Mouse (Mus musculus) spleen, adult 2 months (tissue): ENCODE data around the gene Fkbp7. TPM values are rescaled to one million over a fixed set of nuclear protein-coding genes. Genes with fewer than 3 reads are reported as not detected.

Experiments used
- DNase-seq, 2 experiments: peaks; one replicate each; pipeline versions ENCODE4 v3.0.0 to v3.0.0-alpha.2; 2012 to 2021; ENCODE audit warnings: low spot score in 2 of 2, low read depth in 1 of 2
- H3K27ac ChIP-seq: fragments of 200-500 bp; 2 replicates; pipeline ENCODE4 v1.5.1; 2012; ENCODE audit warnings: low read length, inconsistent platforms; ENCODE audit not compliant: insufficient read depth
- H3K27me3 ChIP-seq: fragments of 200-500 bp; 2 replicates; pipeline ENCODE4 v1.6.1; 2012; ENCODE audit warnings: mild to moderate bottlenecking, moderate library complexity, low read length, inconsistent platforms; ENCODE audit not compliant: control insufficient read depth, insufficient read depth
- H3K36me3 ChIP-seq: fragments of 200-500 bp; 2 replicates; pipeline ENCODE4 v1.6.1; 2012; ENCODE audit warnings: mild to moderate bottlenecking, low read length, inconsistent platforms; ENCODE audit not compliant: control insufficient read depth, insufficient read depth
- H3K4me1 ChIP-seq: fragments of 200-500 bp; 2 replicates; pipeline ENCODE4 v1.6.1; 2011; ENCODE audit warnings: inconsistent platforms; ENCODE audit not compliant: control insufficient read depth, insufficient read depth, insufficient read length
- H3K4me3 ChIP-seq: fragments of 200-500 bp; 2 replicates; pipeline ENCODE4 v1.5.1; 2011; ENCODE audit warnings: mild to moderate bottlenecking, inconsistent platforms; ENCODE audit not compliant: insufficient read depth, insufficient read length; ENCODE audit errors: extremely low read depth
- CTCF ChIP-seq: fragments of 200-500 bp; IDR thresholded peaks from 2 replicates; pipeline ENCODE4 v1.5.1; 2011; ENCODE audit warnings: mild to moderate bottlenecking, inconsistent platforms; ENCODE audit not compliant: insufficient read depth, insufficient read length, insufficient replicate concordance; ENCODE audit errors: extremely low read depth
- POLR2A ChIP-seq: fragments of 200-500 bp; IDR thresholded peaks from 2 replicates; pipeline ENCODE4 v1.6.1; 2011; ENCODE audit warnings: low read depth, low read length, inconsistent platforms
- WGBS: fragments of 180-500 bp; shearing (Covaris S2); methylation state at CpG from one replicate; pipeline ENCODE4 v1.1.7; 2018; 5-methylcytosine and 5-hydroxymethylcytosine counted together
- polyA plus RNA-seq: library from polyadenylated mRNA; depleted of rRNA; stranded (reverse); fragments of >200 nt; gene quantifications from 2 replicates; pipeline ENCODE4 v1.2.3, GENCODE M21; 2012

Gene Fkbp7
- polyA plus RNA-seq, 1 experiment, result 1.0 TPM

DNA sequence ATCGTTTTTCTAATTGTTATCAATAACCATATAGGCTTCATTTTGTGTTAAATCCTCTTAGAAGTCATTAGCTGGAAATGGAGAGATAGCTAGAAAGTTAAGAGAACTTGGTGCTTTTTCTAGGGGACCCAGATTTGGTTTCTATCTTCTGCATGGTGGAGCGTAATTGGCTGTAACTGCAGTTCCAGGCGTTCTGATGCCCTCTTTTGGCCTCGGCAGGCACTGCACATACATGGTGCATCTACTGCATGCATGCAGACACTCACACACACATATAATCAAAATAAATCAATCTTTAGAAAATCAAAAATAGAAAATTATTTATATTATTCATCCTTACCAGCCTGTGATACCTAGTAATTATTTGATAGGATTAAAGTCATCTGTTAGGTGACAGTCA lies 19.8 kb downstream of the Fkbp7 start:
- TF ChIP-seq POLR2A (no peak), CTCF (no peak)
- WGBS, result 90% methylated on average over 4 of the region's 4 CpGs
- Histone ChIP-seq H3K27me3 (no peaks in the 10 kb centered on the region), H3K36me3 (no peaks in the 10 kb centered on the region), H3K4me1 (no peaks in the 10 kb centered on the region), H3K4me3 (no peak overlapping the region), H3K27ac (no peak overlapping the region)
- no peak for DNase-seq

GRCm38 (mm10) chr2:76648666-76649141 lies 24.2 kb downstream of the Fkbp7 start:
- WGBS, result 44% methylated on average over 13 of the region's 13 CpGs
- H3K4me3 ChIP-seq, result peak overlapping the region; percentile 70; the same call in 1 of the 2 replicates
- no peak overlapping the region for H3K27ac ChIP-seq
- DNase-seq, result no peak
- no peaks in the 10 kb centered on the region for H3K36me3 ChIP-seq
- TF ChIP-seq CTCF (no peak), POLR2A (no peak)
- H3K4me1 ChIP-seq, result no peaks in the 10 kb centered on the region; the same call in none of the 2 replicates
- H3K27me3 ChIP-seq, result no peaks in the 10 kb centered on the region

DNA sequence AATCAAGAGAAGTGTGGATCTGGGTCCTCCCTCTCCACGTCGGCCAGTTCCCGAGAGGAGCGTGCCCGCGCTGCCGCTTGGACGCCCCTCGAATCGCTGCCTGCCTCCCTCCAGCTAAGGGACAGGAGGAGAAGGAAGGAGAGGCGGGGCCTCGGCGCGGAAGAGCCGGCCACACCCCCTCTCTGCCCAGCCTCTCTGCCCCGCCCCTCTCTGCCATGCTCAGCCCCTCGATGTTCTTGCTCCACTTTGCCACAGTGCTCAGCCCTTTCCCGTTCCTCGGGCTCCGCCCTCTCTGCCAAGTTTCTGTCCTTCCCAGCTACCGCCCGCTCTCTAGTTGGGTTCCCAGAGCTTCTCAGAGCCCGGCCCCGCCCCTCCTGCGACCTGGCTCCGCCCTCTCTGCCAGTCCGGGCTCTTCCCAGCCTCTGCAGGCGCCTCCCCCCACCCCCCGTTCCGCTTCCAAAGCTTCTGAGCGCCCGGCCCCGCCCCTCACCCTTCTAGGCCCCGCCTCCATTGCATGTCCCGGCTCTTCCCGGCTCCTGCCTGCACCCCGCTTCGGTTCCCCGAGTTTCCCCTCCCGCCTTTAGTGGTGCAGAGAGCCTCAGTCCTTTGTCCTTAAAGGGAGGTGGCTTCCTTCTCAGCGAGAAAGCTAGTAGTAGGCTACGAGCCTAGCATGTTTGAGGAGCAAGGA lies 24.9 kb downstream of the Fkbp7 start, which contains the start of the genes Prkra and Pjvk:
Gene Prkra, minus strand, starts transcription at position 133 of the 688 bp plus-strand sequence.
Gene Pjvk, plus strand, starts transcription at position 594 of the 688 bp plus-strand sequence.
- H3K27me3 ChIP-seq, result no peaks in the 10 kb centered on the region
- peak; percentile 45 to 69 for DNase-seq
- TF ChIP-seq CTCF, result no peak
- no peak for TF ChIP-seq POLR2A
- 0 out of 2 replicates have a peak within 1 kb of the TSS, but pooled peaks have one; percentile 6 for H3K27ac ChIP-seq
- 2% methylated on average over 36 of the region's 42 CpGs for WGBS
- H3K4me3 ChIP-seq, result peak within 1 kb of the TSS; percentile 70
- no peaks in the 10 kb centered on the region; the same call in none of the 2 replicates for H3K4me1 ChIP-seq
- H3K36me3 ChIP-seq, result no peaks in the 10 kb centered on the region

- Histone ChIP-seq H3K27ac (0 out of 2 replicates have a peak overlapping the region, but pooled peaks have one; percentile 6), H3K4me3 (peak overlapping the region; percentile 70), H3K27me3 (no peaks in the 10 kb centered on the region), H3K4me1 (no peaks in the 10 kb centered on the region; the same call in none of the 2 replicates), H3K36me3 (no peaks in the 10 kb centered on the region)
- TF ChIP-seq POLR2A (no peak), CTCF (no peak)
- DNase-seq, result no peak
- WGBS, result 2% methylated on average over 31 of the region's 32 CpGs
These were observed 25.5 kb downstream of the Fkbp7 start for GRCm38 (mm10) chr2:76647441-76647869.

GRCm38 (mm10) chr2:76643801-76644200 lies 29.1 kb downstream of the Fkbp7 start:
- no peak for TF ChIP-seq CTCF
- no peak for TF ChIP-seq POLR2A
- Histone ChIP-seq H3K36me3 (no peaks in the 10 kb centered on the region), H3K4me1 (no peaks in the 10 kb centered on the region; the same call in none of the 2 replicates), H3K4me3 (no peak overlapping the region), H3K27me3 (no peaks in the 10 kb centered on the region), H3K27ac (no peak overlapping the region)
- DNase-seq, result no peak

GRCm38 (mm10) chr2:76639637-76640036 lies 33.3 kb downstream of the Fkbp7 start:
- whole genome bisulfite sequencing, result 94% methylated on average over 2 of the region's 2 CpGs
- Histone ChIP-seq H3K36me3 (peaks cover 3% of the 10 kb centered on the region; the same call in 1 of the 2 replicates), H3K27ac (no peak overlapping the region), H3K27me3 (no peaks in the 10 kb centered on the region), H3K4me1 (no peaks in the 10 kb centered on the region), H3K4me3 (no peak overlapping the region)
- DNase-seq, result no peak
- TF ChIP-seq POLR2A (no peak), CTCF (no peak)

- TF ChIP-seq CTCF (no peak), POLR2A (no peak)
- 93% methylated on average over 4 of the region's 4 CpGs for WGBS
- H3K36me3 ChIP-seq, result peaks cover 5% of the 10 kb centered on the region
- no peaks in the 10 kb centered on the region for H3K4me1 ChIP-seq
- H3K27ac ChIP-seq, result no peak overlapping the region
- DNase-seq, result no peak
- no peaks in the 10 kb centered on the region for H3K27me3 ChIP-seq
- H3K4me3 ChIP-seq, result no peak overlapping the region
These were observed 41.3 kb downstream of the Fkbp7 start for GRCm38 (mm10) chr2:76631600-76631999.
